Mouse (Mus musculus) liver, embryonic 14.5 days (tissue): ENCODE data around the gene Il6st. TPM values are rescaled to one million over a fixed set of nuclear protein-coding genes. Genes with fewer than 3 reads are reported as not detected.

ENCODE experiments used
- ATAC-seq: fragments of 200-750 bp; cut with Nextera tagmentation; 2 replicates; pipeline ENCODE4 v1.8.0; 2017; ENCODE audit warnings: moderate number of reproducible peaks, mild to moderate bottlenecking, moderate library complexity; ENCODE audit not compliant: insufficient read depth
- DNase-seq, 3 experiments: peaks; one replicate each; pipeline ENCODE4 v3.0.0-alpha.2; 2012 to 2013; ENCODE audit warnings: low read depth in 3 of 3, low spot score in 3 of 3
- H3K27ac ChIP-seq: fragments of 300-500 bp; sonication (generic); 2 replicates; pipeline ENCODE4 v1.5.1; 2014; ENCODE audit warnings: moderate library complexity, mild to moderate bottlenecking, control low read depth, inconsistent platforms
- H3K27me3 ChIP-seq: fragments of 300-500 bp; sonication (generic); 2 replicates; pipeline ENCODE4 v1.6.1; 2014; ENCODE audit warnings: mild to moderate bottlenecking, low read length, moderate library complexity; ENCODE audit not compliant: control insufficient read depth, insufficient read depth
- H3K36me3 ChIP-seq: fragments of 300-500 bp; sonication (generic); replicated peaks from 2 replicates; pipeline ENCODE4 v1.6.1; 2014; ENCODE audit warnings: low read depth; ENCODE audit not compliant: control insufficient read depth, insufficient read depth
- H3K4me1 ChIP-seq, 2 experiments: fragments of 200-500 bp in 1 of 2; fragments of 300-500 bp in 1 of 2; sonication (generic) in 1 of 2; replicated peaks; 2 replicates each; pipeline ENCODE4 v1.6.1; 2012 to 2014; ENCODE audit warnings: antibody characterized with exemption in 1 of 2, inconsistent platforms in 1 of 2, low read length in 1 of 2; ENCODE audit not compliant: control insufficient read depth in 2 of 2, insufficient read depth in 2 of 2
- H3K4me2 ChIP-seq: fragments of 300-500 bp; sonication (generic); 2 replicates; pipeline ENCODE4 v1.6.1; 2014; ENCODE audit warnings: low read depth, mild to moderate bottlenecking, control low read depth, moderate library complexity
- H3K4me3 ChIP-seq, 2 experiments: fragments of 200-500 bp in 1 of 2; fragments of 300-500 bp in 1 of 2; sonication (generic) in 1 of 2; 2 replicates each; pipeline ENCODE4 v1.5.1; 2012 to 2014; ENCODE audit warnings: low read depth in 2 of 2, low read length in 2 of 2, mild to moderate bottlenecking in 2 of 2, control low read depth in 1 of 2, inconsistent platforms in 1 of 2, moderate library complexity in 1 of 2; ENCODE audit not compliant: insufficient read depth in 1 of 2
- H3K9ac ChIP-seq: fragments of 300-500 bp; sonication (generic); replicated peaks from 2 replicates; pipeline ENCODE4 v1.6.1; 2014; ENCODE audit warnings: mild to moderate bottlenecking, control low read depth, moderate library complexity
- H3K9me3 ChIP-seq: fragments of 300-500 bp; sonication (generic); 2 replicates; pipeline ENCODE4 v1.6.1; 2016; ENCODE audit warnings: low read length, mixed read lengths; ENCODE audit not compliant: control insufficient read depth
- CTCF ChIP-seq: IDR thresholded peaks from 2 replicates; pipeline ENCODE4 v1.5.1; 2016; ENCODE audit warnings: antibody characterized with exemption, low read depth, control low read depth
- EP300 ChIP-seq: IDR thresholded peaks from 2 replicates; pipeline ENCODE4 v1.6.1; 2016; ENCODE audit warnings: antibody characterized with exemption, low read depth
- WGBS: fragments of 180-500 bp; shearing (Covaris S2); extraction: QIAGEN DNeasy Blood & Tissue Kit; methylation state at CpG from one replicate; pipeline ENCODE4 v1.1.7; 2014; ENCODE audit not compliant: insufficient replicate concordance; 5-methylcytosine and 5-hydroxymethylcytosine counted together
- polyA plus RNA-seq, 2 experiments: library from polyadenylated mRNA; depleted of rRNA in 1 of 2; stranded (reverse) in 1 of 2; unstranded in 1 of 2; fragments of >200 nt; fragmentation: Nextera tagmentation in 1 of 2; extraction: Ambion mirVana in 1 of 2; gene quantifications; 2 replicates each; pipeline versions ENCODE4 v1.2.1 to v1.2.3; 2012 to 2014

The Il6st gene
- 1.7 and 2.4 TPM in 2 replicates for polyA plus RNA-seq (2012; rRNA removed)
- 3.7 and 4.2 TPM in 2 replicates for polyA plus RNA-seq (2014; fragmentation: Nextera tagmentation; extraction: Ambion mirVana)

GRCm38 (mm10) chr13:112463868-112464625 lies at the start of gene Il6st:
Gene Il6st (plus strand): TSS chr13:112464070.
- H3K4me1 ChIP-seq: peaks cover 6 to 11% of the 10 kb centered on the region in 2 experiments
- H3K9ac ChIP-seq: peak within 1 kb of the TSS; percentile 59
- ATAC-seq: peak; percentile 99
- no peaks in the 10 kb centered on the region for H3K9me3 ChIP-seq
- H3K4me2 ChIP-seq: peak within 1 kb of the TSS; percentile 95
- peak; percentile 78 to 82 (median 80) for DNase-seq
- no peaks in the 10 kb centered on the region for H3K36me3 ChIP-seq
- 0 out of 2 replicates have a peak, but pooled peaks have one; percentile 8 for TF ChIP-seq EP300
- no peak for TF ChIP-seq CTCF
- peak within 1 kb of the TSS; percentile 67 to 69 for H3K4me3 ChIP-seq
- under 1% methylated on average over 67 of the region's 85 CpGs for WGBS
- no peak within 1 kb of the TSS for H3K27ac ChIP-seq
- H3K27me3 ChIP-seq: peaks cover 8% of the 10 kb centered on the region

GRCm38 (mm10) chr13:112415896-112416295 lies 48.0 kb upstream of the Il6st start:
- Histone ChIP-seq H3K4me3 (no peak overlapping the region), H3K27ac (no peak overlapping the region), H3K27me3 (no peaks in the 10 kb centered on the region), H3K9me3 (no peaks in the 10 kb centered on the region), H3K36me3 (no peaks in the 10 kb centered on the region), H3K9ac (no peak overlapping the region), H3K4me1 (peaks cover 5 to 25% of the 10 kb centered on the region in 2 experiments; a peak in 3 of 4 replicates), H3K4me2 (no peak overlapping the region)
- ATAC-seq (no peak), DNase-seq (no peak)
- TF ChIP-seq CTCF (no peak), EP300 (no peak)
- 63% methylated on average over 6 of the region's 6 CpGs for WGBS

GRCm38 (mm10) chr13:112416410-112417162 lies 47.3 kb upstream of the Il6st start:
- 21% methylated on average over 8 of the region's 8 CpGs for WGBS
- no peak overlapping the region for H3K27ac ChIP-seq
- DNase-seq: no peak
- H3K4me1 ChIP-seq: peaks cover 5 to 23% of the 10 kb centered on the region in 2 experiments; a peak in 3 of 4 replicates
- H3K4me2 ChIP-seq: peak overlapping the region; percentile 13; the same call in 1 of the 2 replicates
- no peak for ATAC-seq
- no peaks in the 10 kb centered on the region for H3K27me3 ChIP-seq
- no peaks in the 10 kb centered on the region for H3K36me3 ChIP-seq
- TF ChIP-seq CTCF (no peak), EP300 (no peak)
- no peaks in the 10 kb centered on the region for H3K9me3 ChIP-seq
- no peak overlapping the region for H3K9ac ChIP-seq
- H3K4me3 ChIP-seq: no peak overlapping the region

GRCm38 (mm10) chr13:112417163-112417523 lies 46.7 kb upstream of the Il6st start:
- DNase-seq (no peak), ATAC-seq (no peak)
- 49% methylated on average over 4 of the region's 4 CpGs for WGBS
- TF ChIP-seq EP300 (no peak), CTCF (no peak)
- Histone ChIP-seq H3K4me3 (no peak overlapping the region), H3K4me1 (peaks cover 5 to 23% of the 10 kb centered on the region in 2 experiments; a peak in 3 of 4 replicates), H3K9me3 (no peaks in the 10 kb centered on the region), H3K4me2 (no peak overlapping the region), H3K9ac (no peak overlapping the region), H3K27ac (no peak overlapping the region), H3K36me3 (no peaks in the 10 kb centered on the region), H3K27me3 (no peaks in the 10 kb centered on the region)
